Mouse (Mus musculus) myocyte (in vitro differentiated cells): ENCODE data around the gene Inhba. TPM values are rescaled to one million over a fixed set of nuclear protein-coding genes. Genes with fewer than 3 reads are reported as not detected.

Source experiments
- H3K27me3 ChIP-seq: one replicate; pipeline ENCODE4 v1.6.1; 2011; ENCODE audit not compliant: control insufficient read depth, insufficient read depth, insufficient read length
- H3K36me3 ChIP-seq: one replicate; pipeline ENCODE4 v1.6.1; 2011; ENCODE audit not compliant: control insufficient read depth, insufficient read depth
- H3K4me2 ChIP-seq: one replicate; pipeline ENCODE4 v1.6.1; 2011; ENCODE audit warnings: low read depth, control low read depth
- H3K4me3 ChIP-seq: one replicate; pipeline ENCODE4 v1.5.1; 2011; ENCODE audit warnings: mild to moderate bottlenecking, control low read depth, moderate library complexity
- H3K79me2 ChIP-seq: one replicate; pipeline ENCODE4 v1.6.1; 2011; ENCODE audit not compliant: control insufficient read depth, insufficient read depth
- H3ac ChIP-seq: one replicate; pipeline ENCODE4 v1.6.1; 2011; ENCODE audit not compliant: control insufficient read depth, insufficient read length
- CEBPB ChIP-seq: IDR thresholded peaks from 2 replicates; pipeline ENCODE4 v1.6.1; 2011; ENCODE audit warnings: mild to moderate bottlenecking, moderate library complexity; ENCODE audit not compliant: poor library complexity, insufficient read depth, severe bottlenecking
- E2F4 ChIP-seq: IDR thresholded peaks from one replicate; pipeline ENCODE4 v1.6.1; 2011; ENCODE audit warnings: mild to moderate bottlenecking, control low read depth, moderate library complexity; ENCODE audit not compliant: insufficient read depth
- MAX ChIP-seq: IDR thresholded peaks from one replicate; pipeline ENCODE4 v1.6.1; 2011; ENCODE audit warnings: low read depth, mild to moderate bottlenecking, control low read depth
- MYOD1 ChIP-seq, 3 experiments: IDR thresholded peaks; one replicate each; pipeline ENCODE4 v1.6.1; 2011; ENCODE audit warnings: control low read depth in 2 of 3, low read depth in 2 of 3, mild to moderate bottlenecking in 2 of 3, moderate library complexity in 1 of 3; ENCODE audit not compliant: insufficient read length in 2 of 3, control insufficient read depth in 1 of 3
- MYOG ChIP-seq, 3 experiments: IDR thresholded peaks; one replicate each; pipeline ENCODE4 v1.6.1; 2011; ENCODE audit warnings: control low read depth in 2 of 3, low read depth in 2 of 3, mild to moderate bottlenecking in 2 of 3; ENCODE audit not compliant: insufficient read length in 2 of 3, control insufficient read depth in 1 of 3, insufficient read depth in 1 of 3
- POLR2A ChIP-seq: IDR thresholded peaks from one replicate; pipeline ENCODE4 v1.6.1; 2011; ENCODE audit warnings: low read depth, mild to moderate bottlenecking, control low read depth, moderate library complexity; ENCODE audit not compliant: insufficient read length
- REST ChIP-seq: IDR thresholded peaks from one replicate; pipeline ENCODE4 v1.6.1; 2011; ENCODE audit warnings: mild to moderate bottlenecking, control low read depth, moderate library complexity; ENCODE audit not compliant: insufficient read depth, insufficient read length
- SRF ChIP-seq: IDR thresholded peaks from one replicate; pipeline ENCODE4 v1.6.1; 2011; ENCODE audit warnings: low read depth; ENCODE audit not compliant: control insufficient read depth, insufficient read length
- TCF12 ChIP-seq: IDR thresholded peaks from one replicate; pipeline ENCODE4 v1.6.1; 2011; ENCODE audit warnings: mild to moderate bottlenecking, control low read depth; ENCODE audit not compliant: poor library complexity, insufficient read depth, severe bottlenecking
- TCF3 ChIP-seq: IDR thresholded peaks from one replicate; pipeline ENCODE4 v1.6.1; 2011; ENCODE audit warnings: low read depth, control low read depth; ENCODE audit not compliant: insufficient read length
- USF1 ChIP-seq: IDR thresholded peaks from one replicate; pipeline ENCODE4 v1.6.1; 2011; ENCODE audit warnings: low read depth, mild to moderate bottlenecking, control low read depth, moderate library complexity
- polyA plus RNA-seq: library from polyadenylated mRNA; unstranded; fragments of >200 nt; fragmentation: generic; extraction: Trizol; gene quantifications from one replicate; pipeline ENCODE4 v1.2.1, GENCODE M21; 2012; ENCODE audit warnings: missing spikeins

Gene Inhba
- polyA plus RNA-seq, 1 experiment: 7.5 TPM

DNA sequence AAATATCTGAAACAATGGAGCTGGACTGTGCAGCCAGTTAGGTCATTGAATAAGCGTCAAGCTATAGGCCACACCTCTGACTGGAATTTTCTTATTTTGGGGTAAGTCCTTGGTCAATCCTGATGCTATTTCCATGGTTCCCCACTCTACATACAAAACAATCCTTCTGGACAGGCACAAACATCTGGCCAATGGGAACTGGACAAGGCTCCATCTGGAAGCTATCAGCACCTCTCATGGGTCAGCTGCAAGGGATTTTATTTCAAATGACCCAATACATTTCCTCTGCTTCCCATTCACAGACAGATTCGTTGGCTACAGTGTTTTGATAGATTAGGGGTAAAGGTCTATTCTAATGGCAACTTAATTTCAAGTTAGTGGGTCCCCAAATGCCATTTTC, 68.6 kb downstream of the Inhba start:
- no peaks in the 10 kb centered on the region for H3K27me3 ChIP-seq
- no peak overlapping the region for H3K4me3 ChIP-seq
- no peak for TF ChIP-seq MYOG (IDR thresholded peaks at IDR 0.05; ENCODE audit: control insufficient read depth in 1 of 3, insufficient read depth in 1 of 3, insufficient read length in 2 of 3, low read depth in 2 of 3)
- TF ChIP-seq USF1: no peak
- TF ChIP-seq MYOD1 (IDR thresholded peaks at IDR 0.05; ENCODE audit: control insufficient read depth in 1 of 3, insufficient read length in 2 of 3, low read depth in 2 of 3): no peak
- TF ChIP-seq CEBPB: no peak
- no peak for TF ChIP-seq MAX
- TF ChIP-seq REST: no peak
- TF ChIP-seq E2F4: no peak
- TF ChIP-seq TCF12: no peak
- TF ChIP-seq POLR2A: no peak
- TF ChIP-seq SRF: no peak
- no peak for TF ChIP-seq TCF3
- no peak overlapping the region for H3K4me2 ChIP-seq
- H3ac ChIP-seq: no peak overlapping the region
- no peaks in the 10 kb centered on the region for H3K36me3 ChIP-seq
- H3K79me2 ChIP-seq: no peaks in the 10 kb centered on the region
